Mouse (Mus musculus) left cerebral cortex, adult 8-10 months (tissue): ENCODE results near the gene Ctnna2. TPM values are rescaled to one million over a fixed set of nuclear protein-coding genes. Genes with fewer than 3 reads are reported as not detected.

Experiments
- DNase-seq, 2 experiments: peaks; one replicate each; pipeline ENCODE4 v3.0.0; 2022; ENCODE audit warnings: low spot score in 2 of 2
- total RNA-seq, 4 experiments: library from RNA; stranded (reverse); gene quantifications; 2 replicates each; pipeline ENCODE4 v1.2.4; 2022

The Ctnna2 gene
- total RNA-seq, 4 experiments from 2014 or later, result 108 to 114 (median 111) TPM

GRCm38 (mm10) chr6:76977817-76978216, 1001.7 kb downstream of the Ctnna2 start:
- no peak for DNase-seq

- DNase-seq, result no peak
Measured at GRCm38 (mm10) chr6:76974297-76974696, 1005.2 kb downstream of the Ctnna2 start.

GRCm38 (mm10) chr6:76964998-76965432, 1014.5 kb downstream of the Ctnna2 start:
- no peak for DNase-seq

- no peak for DNase-seq
Measured at GRCm38 (mm10) chr6:76908086-76908485, 1071.4 kb downstream of the Ctnna2 start.

- no peak for DNase-seq
Measured at GRCm38 (mm10) chr6:76897156-76897555, 1082.3 kb downstream of the Ctnna2 start.
